Mouse (Mus musculus) granulocyte monocyte progenitor cell, adult 5-6 weeks (primary cell): ENCODE measurements around the gene Capn7. TPM values are rescaled to one million over a fixed set of nuclear protein-coding genes. Genes with fewer than 3 reads are reported as not detected.

Experiments used
- ATAC-seq: replicated peaks from 2 replicates; pipeline ENCODE4 v1.8.0; 2016; ENCODE audit warnings: mild to moderate bottlenecking, moderate TSS enrichment, inconsistent platforms; ENCODE audit not compliant: poor library complexity, severe bottlenecking
- total RNA-seq, 2 experiments: library from RNA; stranded (forward) in 1 of 2; stranded (reverse) in 1 of 2; fragments of 200-712, 200-1000 nt in 1 of 2; fragments of >200 nt in 1 of 2; fragmentation: Nextera tagmentation in 1 of 2; gene quantifications; 2 replicates each; pipeline ENCODE4 v1.2.3; 2014 to 2017

Capn7 gene
- total RNA-seq, 2 experiments from 2014 or later: 35.9 to 49.2 TPM

DNA sequence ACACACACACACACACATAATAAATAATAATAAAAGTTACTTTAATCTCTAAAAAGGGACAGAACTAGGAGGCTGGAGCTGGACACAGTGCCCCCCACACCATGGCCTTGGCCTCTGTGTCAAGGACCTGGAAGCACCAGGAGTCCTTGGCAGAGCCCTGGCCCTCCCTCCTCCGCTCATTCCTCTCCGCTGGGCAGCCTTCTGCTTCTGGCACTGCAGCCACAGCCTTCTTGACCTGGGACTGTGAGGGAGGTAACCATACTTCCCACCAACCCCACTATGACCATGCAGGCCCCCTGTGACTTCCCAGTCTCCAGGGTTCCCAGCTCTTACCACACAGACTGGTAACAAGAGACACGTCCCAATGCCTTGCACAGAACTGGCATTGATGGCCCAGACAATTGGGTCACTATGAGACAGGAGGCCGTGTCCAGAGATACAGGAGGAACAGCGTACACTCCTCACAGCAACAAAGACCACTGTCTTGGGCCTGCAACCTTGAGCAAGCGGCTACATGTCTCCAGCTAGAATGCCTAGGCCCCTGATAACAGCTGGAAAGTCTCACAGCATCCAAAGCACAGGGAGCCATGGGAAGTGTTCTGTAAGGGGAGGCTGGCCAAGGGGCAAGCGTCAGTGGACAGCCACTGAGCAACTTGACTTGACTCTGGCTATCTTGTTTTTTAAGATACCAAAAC, 57.6 kb downstream of the Capn7 start:
- no peak for ATAC-seq

DNA sequence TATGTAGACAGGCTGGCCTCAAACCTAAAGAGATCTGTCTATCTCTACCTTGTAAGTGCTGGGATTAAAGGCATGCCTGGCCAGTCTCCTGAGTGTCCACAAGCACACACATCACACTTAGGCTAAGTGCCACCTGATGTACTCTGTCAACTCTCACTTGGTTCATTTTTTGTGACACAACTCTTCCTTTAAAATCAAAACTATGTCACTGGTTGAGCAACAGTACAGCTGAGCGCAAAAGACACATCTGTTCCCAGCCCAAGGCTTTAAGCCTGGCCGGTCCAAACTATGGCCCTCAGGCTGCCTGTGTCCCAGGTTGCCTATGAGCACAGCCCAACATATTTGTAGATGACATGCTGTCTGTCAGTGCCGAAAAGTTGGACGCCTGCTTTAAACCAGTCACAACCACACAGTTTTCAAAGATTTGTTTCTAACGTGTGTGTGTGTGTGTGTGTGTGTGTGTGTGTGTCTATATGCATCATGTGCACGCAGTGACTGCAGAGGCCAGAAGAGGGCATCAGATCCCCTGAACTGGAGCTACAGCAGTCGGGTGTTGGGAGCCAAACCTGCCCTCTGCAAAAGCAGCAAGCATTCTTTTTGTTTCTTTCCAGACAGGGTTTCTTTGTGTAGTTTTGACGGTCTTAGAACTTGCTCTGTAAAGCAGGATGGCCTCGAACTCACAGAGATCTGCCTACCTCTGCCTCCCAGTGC, 58.5 kb downstream of the Capn7 start:
- ATAC-seq: no peak

DNA sequence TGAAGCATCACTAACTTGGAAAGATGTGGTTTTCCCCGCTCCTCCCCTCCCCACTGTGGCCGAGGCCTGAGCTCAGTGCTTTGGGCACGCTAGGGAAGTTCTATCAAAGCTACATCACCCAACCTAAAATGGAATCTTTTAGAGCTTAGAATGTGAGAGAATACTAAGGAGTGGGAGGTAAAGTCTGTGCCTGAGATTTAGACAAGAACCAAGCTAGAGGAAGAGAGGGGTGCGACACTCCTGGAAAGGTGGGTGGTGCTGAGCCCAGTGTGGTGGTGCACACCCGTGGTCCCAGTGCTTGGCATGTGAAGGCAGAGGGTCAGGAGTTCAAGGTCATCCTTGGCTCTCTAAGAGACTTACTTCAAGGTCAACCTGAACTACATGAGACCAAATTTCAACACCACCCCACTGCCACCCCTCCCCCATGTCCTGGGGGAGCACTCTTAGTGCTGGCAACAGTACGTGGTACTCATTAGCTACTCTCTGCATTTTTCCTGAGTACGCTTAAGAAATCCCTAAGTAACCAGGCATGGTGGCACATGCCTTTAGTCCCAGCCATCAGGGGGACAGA, 59.3 kb downstream of the Capn7 start:
- no peak for ATAC-seq

DNA sequence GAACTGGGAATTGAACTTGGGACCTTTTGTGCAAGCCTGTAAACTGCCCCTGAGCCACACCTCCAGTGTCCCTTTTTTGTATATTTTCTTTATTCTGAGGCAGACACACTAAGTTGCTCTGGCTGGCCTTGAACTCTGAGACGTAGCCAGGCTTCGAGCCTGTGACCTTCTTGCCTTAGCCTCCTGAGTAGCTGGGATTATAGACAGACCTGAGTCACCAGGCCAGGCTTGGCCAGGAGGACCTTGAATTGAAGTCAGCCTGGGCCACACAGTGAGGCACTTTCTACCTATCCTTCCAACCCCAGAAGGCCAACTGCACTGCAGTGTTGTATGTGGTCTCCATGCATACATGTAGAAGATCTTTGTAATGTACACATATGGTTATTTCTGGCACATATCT, 60.0 kb downstream of the Capn7 start:
- ATAC-seq: no peak

DNA sequence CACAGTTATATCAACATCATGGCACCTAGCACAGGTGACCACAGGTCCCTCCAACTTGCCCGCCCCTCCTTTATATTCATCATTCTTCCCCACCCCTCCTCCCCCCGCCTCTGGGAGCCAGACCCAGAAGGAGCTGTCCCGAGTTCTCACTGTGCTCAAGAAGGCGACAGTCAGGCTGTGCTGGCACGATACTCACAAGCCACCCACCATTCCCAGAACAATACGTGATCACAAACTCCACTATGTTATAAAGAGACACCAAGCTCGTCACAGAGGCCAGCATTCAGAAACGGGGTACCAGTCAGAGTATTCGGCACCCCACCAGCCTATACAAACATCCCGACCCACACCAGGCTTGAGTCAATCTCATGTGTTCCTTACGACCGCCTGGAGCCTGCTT, 60.9 kb downstream of the Capn7 start:
- ATAC-seq: no peak

DNA sequence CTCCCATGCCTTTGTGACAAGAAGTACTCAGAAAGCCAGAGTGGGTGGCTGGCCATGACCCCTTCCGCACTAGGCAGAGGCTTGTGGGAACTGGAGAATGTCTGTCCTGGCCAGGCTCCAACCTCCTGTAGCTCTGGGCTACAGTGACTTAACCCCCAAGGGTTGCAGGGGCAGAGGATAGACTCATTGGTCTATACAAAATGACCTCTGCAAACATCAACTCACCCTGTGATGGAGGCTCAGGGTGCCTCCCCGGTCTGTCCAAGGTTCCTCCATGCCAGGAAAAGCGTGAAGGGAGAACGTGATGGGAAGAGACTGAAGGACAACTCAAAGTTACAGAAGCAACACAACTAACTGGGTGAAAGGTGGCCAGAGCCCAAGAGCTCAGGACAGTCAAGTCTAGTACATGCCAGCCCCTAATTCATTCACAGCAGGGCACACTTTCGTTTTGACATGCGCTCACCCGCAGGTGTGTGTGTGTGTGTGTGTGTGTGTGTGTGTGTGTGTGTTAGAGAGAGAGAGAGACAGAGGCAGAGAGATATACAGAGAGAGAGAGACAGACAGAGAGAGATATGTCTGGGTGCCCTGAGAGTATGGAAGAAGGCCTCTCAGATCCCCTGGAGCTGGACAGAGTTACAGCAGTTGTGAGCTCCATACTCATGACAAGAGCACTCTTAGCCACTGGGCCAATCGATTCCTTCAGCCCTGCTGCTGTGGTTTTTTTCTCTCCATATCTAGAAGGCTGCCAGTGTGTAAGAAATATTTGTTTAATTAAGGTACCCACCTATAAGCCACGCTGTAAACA, 61.6 kb downstream of the Capn7 start:
- ATAC-seq: no peak

DNA sequence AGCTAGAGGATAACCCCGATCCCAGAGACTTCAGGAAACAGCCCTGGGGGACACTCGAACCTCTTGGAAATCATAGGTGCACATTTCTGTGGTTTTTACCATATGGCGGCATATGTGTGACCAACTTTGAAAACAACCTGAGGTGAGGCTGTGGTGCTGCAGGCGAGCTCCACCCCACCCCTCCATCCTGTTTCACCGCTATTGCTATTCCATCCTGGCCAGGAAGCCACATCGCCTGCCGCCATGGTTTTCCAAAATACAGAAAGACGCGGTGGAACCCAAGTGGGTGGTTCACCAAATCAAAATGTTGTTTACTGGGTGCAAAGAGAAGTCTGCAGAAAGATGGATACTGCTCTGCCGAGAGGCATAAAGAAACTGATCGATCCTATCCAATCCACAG, 62.4 kb downstream of the Capn7 start:
- no peak for ATAC-seq

DNA sequence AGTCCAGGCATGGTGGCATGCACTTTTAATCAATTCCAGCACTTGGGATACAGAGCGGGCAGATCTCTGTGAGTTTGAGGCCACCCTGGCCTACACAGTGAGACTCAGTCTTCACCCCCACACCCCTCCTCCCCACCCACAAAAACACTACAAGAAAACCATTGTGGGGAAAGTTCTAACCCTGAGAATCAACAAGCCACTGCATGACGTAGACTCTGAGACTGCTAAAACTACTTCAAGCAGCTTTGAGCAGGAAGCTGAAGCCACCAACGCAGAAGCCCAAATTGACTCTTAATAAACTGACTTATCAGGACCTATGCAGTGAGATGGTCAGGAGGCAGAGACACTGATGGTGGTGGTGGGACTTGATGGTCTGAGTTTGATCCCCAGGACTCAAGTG, 62.8 kb downstream of the Capn7 start:
- ATAC-seq: no peak

DNA sequence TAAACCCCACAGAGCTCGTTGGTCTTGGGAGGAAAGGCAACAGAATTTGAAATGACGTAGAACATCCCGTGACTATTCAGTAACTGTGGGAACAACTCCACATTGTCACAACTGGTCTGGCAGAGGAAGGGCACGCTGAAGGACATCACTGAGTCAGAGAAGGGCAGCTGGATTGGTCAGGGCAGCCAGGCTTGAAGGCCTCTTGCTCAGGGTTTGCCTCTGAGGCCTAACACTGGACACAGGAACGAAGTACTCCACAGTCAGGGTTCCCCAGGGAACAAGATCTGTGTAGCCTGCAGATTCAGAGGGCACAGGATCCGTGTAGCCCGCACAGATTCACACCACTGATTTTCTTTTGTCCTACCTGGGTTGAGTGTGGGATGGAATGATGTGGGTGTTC, 63.8 kb downstream of the Capn7 start:
- ATAC-seq: no peak

DNA sequence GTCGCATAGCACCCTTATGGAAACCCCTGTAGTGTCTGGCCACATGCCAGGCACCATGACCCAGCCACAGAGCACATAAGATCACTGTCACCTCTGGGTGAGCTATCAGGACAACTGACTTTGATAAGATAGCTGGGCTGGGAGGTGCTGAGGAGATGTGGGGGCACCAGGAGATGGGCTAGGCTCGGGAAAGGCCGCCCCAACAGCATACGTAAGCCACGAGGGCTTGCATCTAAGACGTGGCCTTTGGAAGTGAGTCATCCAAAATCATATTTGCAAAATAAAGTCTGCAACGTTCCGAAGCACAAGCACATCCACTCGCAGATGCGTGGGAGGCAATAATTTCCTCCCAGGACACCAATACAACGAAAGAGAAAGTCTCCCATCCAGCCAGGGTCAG, 64.5 kb downstream of the Capn7 start:
- no peak for ATAC-seq

DNA sequence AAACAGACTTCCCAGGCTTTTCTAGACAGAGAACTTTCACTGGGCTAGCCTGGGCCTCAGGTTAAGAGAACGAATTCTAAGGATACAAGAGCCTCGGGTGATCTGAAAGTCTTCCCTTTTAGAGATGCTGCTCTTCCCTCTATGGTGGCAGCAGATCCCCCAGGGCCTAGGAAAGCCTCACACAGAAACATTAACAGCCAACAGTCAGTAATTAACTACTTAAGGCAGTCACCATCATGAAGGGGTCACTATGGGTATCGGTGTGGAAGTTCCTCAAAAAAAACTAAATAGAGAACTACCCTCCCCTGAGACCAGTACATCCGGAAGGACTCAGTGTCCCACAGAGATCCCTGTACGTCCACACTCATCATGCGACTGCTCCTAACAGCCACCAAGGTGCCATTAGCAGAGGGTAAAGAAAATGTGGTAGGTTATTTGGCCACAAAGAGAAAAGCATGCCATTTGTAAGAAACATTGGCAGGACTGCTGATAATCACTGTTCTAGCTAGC, 65.5 kb downstream of the Capn7 start:
- ATAC-seq: peak; percentile 65

DNA sequence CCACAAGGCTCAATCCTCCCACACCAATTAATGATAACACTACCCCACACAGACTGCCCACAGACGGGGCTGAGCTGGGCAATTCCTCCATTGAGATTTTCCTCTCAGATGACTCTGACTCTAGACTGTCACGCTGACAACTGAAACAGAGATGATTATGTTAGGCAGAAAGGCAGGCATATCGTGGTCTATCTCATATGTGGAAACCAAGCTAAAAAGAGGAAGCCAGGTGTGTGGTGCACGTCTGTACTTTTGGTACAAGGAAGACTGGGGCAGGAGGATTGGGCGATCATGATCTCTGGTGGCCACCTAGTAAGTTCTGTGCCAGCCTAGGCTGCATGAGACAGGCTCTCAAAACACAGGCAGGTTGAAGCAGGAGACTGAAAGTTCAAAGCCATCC, 66.3 kb downstream of the Capn7 start:
- ATAC-seq: peak; percentile 54

DNA sequence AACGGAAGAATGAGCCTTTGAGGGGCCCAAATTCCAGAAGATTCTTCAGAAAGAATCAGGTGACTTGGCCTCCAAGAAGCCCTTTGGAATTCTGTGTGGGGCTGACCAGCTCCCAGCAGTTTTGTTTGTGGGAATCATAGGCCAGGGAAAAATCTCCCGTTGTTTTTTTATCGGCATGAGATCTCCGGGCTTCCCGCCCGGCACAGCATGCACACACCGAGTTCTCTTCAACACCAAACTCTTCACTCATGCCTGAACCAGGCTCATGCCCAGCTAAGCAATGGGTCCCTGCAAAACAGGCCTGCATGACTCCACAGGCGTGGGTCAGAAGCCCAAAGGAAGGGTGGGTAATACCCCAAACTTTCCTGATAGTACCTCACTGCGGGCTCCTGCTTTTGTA, 67.1 kb downstream of the Capn7 start:
- ATAC-seq: no peak

DNA sequence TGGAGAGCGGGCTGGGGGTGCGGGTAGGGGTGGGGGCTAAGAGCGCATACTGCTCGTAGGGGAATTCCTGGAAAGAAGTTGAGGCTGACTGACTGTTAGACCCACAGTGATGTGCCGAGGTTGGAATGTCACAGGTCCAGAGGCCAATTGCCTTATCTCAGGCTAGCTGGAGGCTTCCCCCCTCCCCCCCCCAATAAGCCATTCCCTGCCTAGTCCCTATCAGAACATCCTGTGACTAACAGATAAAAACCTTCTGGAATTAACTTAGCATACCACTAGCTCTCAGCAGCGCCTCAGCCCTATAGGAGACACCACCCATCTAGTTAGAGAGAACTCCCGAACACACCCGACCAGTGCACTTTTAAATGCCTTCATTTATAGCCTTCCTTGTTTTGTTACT, 67.6 kb downstream of the Capn7 start:
- ATAC-seq: no peak

DNA sequence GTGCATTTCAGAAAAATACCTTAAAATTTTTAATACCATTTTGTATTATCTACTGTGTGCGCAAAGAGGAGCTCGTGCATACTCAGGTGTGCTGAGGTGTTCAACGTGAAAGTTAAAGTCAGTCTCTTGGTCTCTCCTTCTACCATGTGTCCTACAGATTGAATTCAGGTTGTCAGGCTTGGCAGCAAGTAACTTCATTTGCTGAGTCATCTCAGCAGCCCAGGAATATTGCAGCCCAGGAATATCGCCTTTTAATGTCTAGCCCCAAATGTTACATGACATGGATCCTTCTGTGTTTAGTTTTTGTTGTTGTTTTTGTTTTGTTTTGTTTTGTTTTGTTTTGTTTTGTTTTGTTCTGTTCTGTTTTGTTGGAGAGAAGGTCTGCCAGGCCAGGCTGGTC, 68.2 kb downstream of the Capn7 start:
- no peak for ATAC-seq

DNA sequence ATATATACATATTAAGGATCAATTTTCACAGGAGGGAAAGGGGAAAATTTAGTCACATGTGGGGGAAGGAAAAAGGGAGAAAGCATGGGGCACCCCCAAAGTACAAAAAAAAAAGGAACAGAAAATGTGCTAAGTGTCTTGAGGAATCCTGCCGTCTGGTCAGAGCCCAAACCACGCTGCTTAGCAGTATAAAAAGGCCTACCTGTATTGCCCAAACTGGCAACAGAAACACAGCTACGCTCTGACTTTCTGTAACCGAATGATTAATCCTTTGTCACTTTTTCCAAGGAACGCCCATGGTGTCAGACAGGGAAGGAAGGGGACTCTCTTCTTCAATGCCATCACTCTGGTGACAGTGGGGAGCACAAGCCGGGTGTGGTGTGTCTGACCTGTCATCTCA, 69.2 kb downstream of the Capn7 start:
- no peak for ATAC-seq

DNA sequence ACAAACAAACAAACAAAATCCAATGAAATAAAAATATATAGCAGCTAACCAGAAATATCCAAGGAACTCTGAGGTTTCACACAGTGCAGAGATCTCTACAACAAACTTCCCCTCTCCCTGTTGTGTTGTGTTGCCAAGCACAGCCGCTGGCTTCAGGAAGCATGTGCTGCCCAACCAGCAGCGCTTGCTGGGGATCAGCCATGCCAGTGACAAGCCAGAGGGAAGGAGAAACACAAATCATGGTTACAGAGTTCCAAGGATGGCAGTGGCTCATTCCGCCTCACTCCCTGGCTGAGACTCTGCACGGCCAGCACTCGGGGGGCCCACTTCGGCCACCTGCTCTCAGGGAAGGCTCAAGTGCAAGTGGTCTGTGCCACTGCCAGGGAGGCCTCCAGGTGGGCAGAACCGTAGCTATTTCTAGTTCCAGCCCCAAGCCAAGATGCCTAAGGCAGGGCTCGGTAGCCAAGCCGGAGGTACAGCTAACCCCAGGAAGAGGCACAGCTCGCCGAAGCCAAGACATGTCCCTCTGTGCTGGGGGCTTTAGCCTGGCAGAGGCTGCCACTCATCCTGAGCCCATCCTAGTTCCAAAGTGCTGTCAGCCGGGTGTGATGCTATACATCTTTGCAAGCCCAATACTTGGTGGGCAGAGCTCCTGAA, 69.8 kb downstream of the Capn7 start:
- no peak for ATAC-seq

DNA sequence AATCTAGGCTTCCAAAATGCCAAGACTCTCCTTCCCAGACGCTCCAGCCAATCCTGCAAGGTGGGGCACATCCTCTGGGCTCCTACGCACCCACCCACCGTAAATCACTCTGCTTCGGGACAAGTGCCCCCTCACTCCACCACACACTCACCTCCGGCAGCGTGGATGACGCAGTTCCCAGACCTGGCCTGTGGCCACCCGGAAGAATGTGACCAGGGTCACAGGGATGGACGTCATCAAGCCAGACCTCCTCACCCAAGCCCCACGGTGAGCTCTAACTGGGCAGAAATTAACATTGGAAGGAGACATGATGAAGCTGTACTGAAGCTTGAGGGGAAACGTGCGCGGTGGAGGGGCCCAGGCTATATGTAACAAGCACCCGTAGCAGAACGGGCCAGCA, 70.8 kb downstream of the Capn7 start:
- ATAC-seq: no peak

DNA sequence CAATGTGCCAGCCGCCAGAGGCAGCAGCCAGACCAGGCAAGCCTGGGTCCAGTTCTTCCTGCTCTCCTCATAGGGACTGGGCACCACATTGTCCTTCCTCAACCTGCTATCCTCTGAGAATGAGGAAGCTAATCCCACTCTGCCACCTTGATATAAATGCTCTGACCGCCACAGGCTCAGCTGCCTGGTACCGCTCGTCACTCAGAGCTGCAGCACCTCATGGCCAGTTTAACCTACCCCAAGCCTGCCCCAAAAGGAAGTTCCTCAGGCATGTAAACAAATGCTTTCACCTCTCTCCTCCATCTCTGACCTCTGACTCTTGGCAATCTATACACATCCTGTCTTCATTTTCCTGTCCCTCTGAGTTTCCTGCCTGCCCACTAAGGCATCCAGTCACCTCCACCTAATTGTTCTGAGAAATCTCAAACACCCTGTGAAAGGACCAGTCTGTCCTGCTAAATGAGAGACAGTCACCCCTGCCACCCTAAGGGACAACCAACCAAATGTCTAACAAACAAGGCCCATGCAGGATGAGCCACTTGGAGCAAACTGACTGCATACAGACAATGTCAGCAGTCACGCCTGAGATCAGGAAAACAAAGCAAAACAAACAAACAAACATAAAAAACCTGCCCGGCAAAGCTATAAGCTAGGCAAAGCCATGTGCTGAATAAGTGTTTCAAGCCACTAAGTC, 71.6 kb downstream of the Capn7 start:
- peak; percentile 64 for ATAC-seq

DNA sequence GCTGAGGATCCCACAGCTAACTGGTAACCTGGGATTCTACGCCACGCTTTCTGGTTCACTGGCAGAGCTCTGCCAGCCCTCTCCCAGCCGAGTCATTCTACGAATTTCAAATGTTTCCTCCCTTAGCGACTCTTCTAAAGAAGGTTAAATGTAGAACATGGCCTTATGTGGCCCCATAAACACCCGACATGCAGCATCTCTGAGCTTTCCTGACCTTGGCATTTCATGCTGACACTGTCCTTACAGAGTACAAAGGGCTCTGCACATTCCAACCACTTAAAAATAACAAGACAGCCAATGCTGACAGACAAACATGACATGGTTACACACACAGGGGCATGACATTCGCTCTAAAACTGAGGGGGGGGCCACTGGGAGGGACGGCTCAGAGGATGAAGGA, 72.2 kb downstream of the Capn7 start:
- no peak for ATAC-seq
